Mouse (Mus musculus) kidney, adult 11 months (tissue): ENCODE results near the gene Map2k3.

ENCODE experiments used
- DNase-seq: peaks from one replicate; pipeline ENCODE4 v3.0.0; 2022

Map2k3 gene

DNA sequence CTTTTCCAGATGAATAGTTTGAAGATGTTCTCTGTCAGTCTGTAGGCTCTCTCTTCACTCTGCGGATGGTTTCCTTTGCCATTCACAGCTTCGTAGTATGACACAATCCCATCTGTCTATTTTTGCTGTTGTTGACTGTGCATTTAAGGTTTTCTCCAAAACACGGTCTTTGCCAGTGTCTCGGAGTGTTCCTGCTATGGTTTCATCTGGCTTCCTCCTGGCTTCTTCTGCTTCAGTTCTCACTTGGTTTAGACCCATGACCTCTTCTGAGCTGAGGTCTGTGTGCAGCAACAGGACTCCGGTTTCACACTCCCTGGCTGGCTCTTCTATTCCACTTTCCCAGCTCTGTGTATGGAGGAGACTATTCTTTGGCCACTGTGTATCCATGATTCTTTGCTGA, 30.9 kb downstream of the Map2k3 start:
- no peak for DNase-seq

GRCm38 (mm10) chr11:60966974-60967373, 35.1 kb downstream of the Map2k3 start:
- no peak for DNase-seq

DNA sequence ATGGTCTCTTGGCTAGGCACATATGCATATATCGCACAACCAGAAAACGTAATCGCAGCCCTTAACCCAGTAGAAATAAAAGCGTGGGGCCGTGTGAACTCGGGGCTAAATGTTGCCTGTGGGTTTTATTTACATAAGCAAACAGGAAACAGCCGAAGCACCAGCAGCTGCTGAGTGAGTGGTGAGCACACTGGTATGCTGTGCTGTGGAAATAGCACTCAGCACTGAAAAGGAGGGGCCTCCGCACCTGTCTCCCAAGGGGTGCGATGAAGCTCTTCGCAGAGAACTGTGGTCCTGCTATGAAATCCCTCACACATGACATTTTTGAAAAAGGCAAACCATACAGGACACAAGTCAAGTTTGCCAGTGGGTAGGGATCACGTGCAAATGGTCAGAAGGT, 43.3 kb downstream of the Map2k3 start:
- DNase-seq = no peak

GRCm38 (mm10) chr11:60976234-60976633, 44.4 kb downstream of the Map2k3 start:
- DNase-seq = no peak

- DNase-seq = peak; percentile 59
These were observed 44.9 kb downstream of the Map2k3 start for GRCm38 (mm10) chr11:60976742-60977141.

GRCm38 (mm10) chr11:60977153-60977552, 45.3 kb downstream of the Map2k3 start:
- no peak for DNase-seq

DNA sequence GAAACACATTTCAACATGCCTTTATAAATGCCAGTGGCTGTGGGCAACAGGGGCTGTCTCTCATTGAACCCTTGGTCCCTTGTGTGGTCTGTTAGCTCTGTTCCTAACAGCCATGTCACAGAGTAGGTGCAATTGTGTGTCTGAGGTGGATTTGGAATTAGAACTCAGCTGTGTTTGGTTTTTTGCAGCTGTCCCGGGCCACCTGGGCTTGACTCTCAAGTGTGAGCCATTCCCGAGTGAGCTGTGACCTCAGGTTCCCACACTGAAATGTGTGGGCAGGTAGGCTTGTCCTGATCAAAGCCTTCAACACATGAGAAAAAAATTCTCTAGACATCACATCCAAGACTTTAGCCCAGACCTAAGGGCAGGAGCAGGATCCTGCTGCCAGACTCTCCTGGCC, 46.8 kb downstream of the Map2k3 start:
- DNase-seq = no peak

GRCm38 (mm10) chr11:60979788-60980187, 48.0 kb downstream of the Map2k3 start:
- no peak for DNase-seq

DNA sequence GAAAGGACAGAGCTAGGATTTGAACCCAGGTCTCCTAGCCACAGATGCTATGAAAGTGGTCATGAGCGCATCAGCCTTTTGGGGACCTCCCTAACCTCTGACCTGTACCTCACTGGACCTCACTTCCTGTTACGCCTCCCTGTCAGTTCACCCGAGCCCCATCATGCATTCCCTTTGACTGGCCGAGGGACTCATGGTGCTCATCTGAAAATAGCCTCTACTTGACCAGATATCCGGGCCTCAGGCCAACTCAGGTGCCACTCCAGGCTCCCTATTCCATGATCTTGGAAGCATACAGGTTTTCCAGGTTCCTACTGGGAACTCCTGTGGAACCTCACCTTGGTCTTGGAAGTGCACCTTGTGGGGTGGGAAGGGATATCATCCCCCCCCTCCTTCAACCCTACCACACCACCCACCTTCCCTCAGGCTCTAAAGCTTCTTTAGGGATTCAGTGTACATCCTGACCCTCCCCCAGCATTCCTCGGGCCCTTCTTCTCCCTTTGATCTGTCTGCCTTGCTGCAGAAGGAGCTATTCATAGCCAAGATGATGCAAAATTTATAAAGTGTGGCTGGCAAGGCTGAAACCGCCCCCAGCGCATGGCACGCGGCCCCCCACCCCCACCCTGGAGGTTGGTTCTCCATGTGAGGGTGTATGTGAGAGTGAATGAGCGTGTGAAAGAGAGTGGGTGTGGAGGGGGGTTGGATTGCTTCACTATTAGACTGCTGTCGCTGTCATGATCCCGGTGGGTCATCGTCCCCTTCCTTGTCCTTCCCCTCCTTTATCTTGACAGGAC, 50.1 kb downstream of the Map2k3 start:
- DNase-seq = no peak

- DNase-seq = no peak
These were observed 53.2 kb downstream of the Map2k3 start for GRCm38 (mm10) chr11:60984912-60985558.

- DNase-seq = no peak
These were observed 58.6 kb downstream of the Map2k3 start for GRCm38 (mm10) chr11:60990428-60990827.
